Mouse (Mus musculus): Measurements from ENCODE around the gene Btbd19.

The Btbd19 gene

GRCm38 (mm10) chr4:117115592-117115991, 9.9 kb downstream of the Btbd19 start:
- no peak for DNase-seq (ENCODE audit: low spot score in 2 of 2)

GRCm38 (mm10) chr4:117113237-117113636, 12.3 kb downstream of the Btbd19 start:
- DNase-seq (ENCODE audit: low spot score in 2 of 2): no peak

- DNase-seq (ENCODE audit: low spot score in 2 of 2): no peak
Observed at GRCm38 (mm10) chr4:117110985-117111384, 14.5 kb downstream of the Btbd19 start.

GRCm38 (mm10) chr4:117110249-117110648, 15.3 kb downstream of the Btbd19 start:
- DNase-seq (ENCODE audit: low spot score in 2 of 2): no peak

GRCm38 (mm10) chr4:117109330-117109729, 16.2 kb downstream of the Btbd19 start:
- DNase-seq (ENCODE audit: low spot score in 2 of 2): no peak

GRCm38 (mm10) chr4:117108524-117108849, 17.0 kb downstream of the Btbd19 start:
- DNase-seq (ENCODE audit: low spot score in 2 of 2): no peak

GRCm38 (mm10) chr4:117107813-117108523, 17.6 kb downstream of the Btbd19 start:
- DNase-seq (ENCODE audit: low spot score in 2 of 2): no peak

GRCm38 (mm10) chr4:117105127-117105526, 20.4 kb downstream of the Btbd19 start:
- DNase-seq (ENCODE audit: low spot score in 2 of 2): no peak

GRCm38 (mm10) chr4:117104672-117105071, 20.9 kb downstream of the Btbd19 start:
- DNase-seq (ENCODE audit: low spot score in 2 of 2): no peak

- DNase-seq (ENCODE audit: low spot score in 2 of 2): peak; percentile 46 to 53
Observed at GRCm38 (mm10) chr4:117101218-117101617, 24.3 kb downstream of the Btbd19 start.

- DNase-seq (ENCODE audit: low spot score in 2 of 2): no peak
Observed at GRCm38 (mm10) chr4:117100036-117100435, 25.5 kb downstream of the Btbd19 start.

- DNase-seq (ENCODE audit: low spot score in 2 of 2): no peak
Observed at GRCm38 (mm10) chr4:117098764-117099036, 26.8 kb downstream of the Btbd19 start.

- no peak for DNase-seq (ENCODE audit: low spot score in 2 of 2)
Observed at GRCm38 (mm10) chr4:117097969-117098763, 27.4 kb downstream of the Btbd19 start.

GRCm38 (mm10) chr4:117096666-117097065, 28.9 kb downstream of the Btbd19 start:
- peak in 1 of 2 experiments; percentile 36 for DNase-seq (ENCODE audit: low spot score in 2 of 2)

GRCm38 (mm10) chr4:117095551-117096452, 29.7 kb downstream of the Btbd19 start, which contains the start of gene Ptch2:
Gene Ptch2, plus strand, starts transcription at chr4:117096075.
- peak; percentile 79 for DNase-seq (ENCODE audit: low spot score in 2 of 2)

- DNase-seq (ENCODE audit: low spot score in 2 of 2): no peak
Observed at GRCm38 (mm10) chr4:117094626-117095361, 30.7 kb downstream of the Btbd19 start.

GRCm38 (mm10) chr4:117090586-117090985, 34.9 kb downstream of the Btbd19 start:
- DNase-seq (ENCODE audit: low spot score in 2 of 2): no peak

- DNase-seq (ENCODE audit: low spot score in 2 of 2): no peak
Observed at GRCm38 (mm10) chr4:117087948-117088640, 37.4 kb downstream of the Btbd19 start.

GRCm38 (mm10) chr4:117071183-117071582, 54.3 kb downstream of the Btbd19 start:
- no peak for DNase-seq (ENCODE audit: low spot score in 2 of 2)

- no peak for DNase-seq (ENCODE audit: low spot score in 2 of 2)
Observed at GRCm38 (mm10) chr4:117070624-117071023, 54.9 kb downstream of the Btbd19 start.

GRCm38 (mm10) chr4:117069647-117070046, 55.9 kb downstream of the Btbd19 start:
- no peak for DNase-seq (ENCODE audit: low spot score in 2 of 2)
